Mouse (Mus musculus): ENCODE data around the gene Gm44502. TPM values are rescaled to one million over a fixed set of nuclear protein-coding genes. Genes with fewer than 3 reads are reported as not detected.

Gene Gm44502
- 0.23 and 0.29 TPM in 2 replicates for polyA plus RNA-seq (2012; rRNA removed)

GRCm38 (mm10) chr15:89429352-89430221, at the start of gene Gm44502, which contains the start of the genes C730034F03Rik and Chkb:
TSS of gene Gm44502 (minus strand) at chr15:89429696.
TSS of gene C730034F03Rik (plus strand) at chr15:89429589.
TSS of gene Chkb (minus strand) at chr15:89429908.

GRCm38 (mm10) chr15:89477091-89477491, 47.6 kb upstream of the Gm44502 start, which contains the start of gene Arsa:
TSS of gene Arsa (minus strand) at chr15:89477425.

GRCm38 (mm10) chr15:89453865-89454478, 24.5 kb upstream of the Gm44502 start, which contains the start of gene Mapk8ip2:
TSS of gene Mapk8ip2 (plus strand) at chr15:89453913.

GRCm38 (mm10) chr15:89425711-89426121, 3.8 kb downstream of the Gm44502 start, which contains the start of gene Cpt1b:
TSS of gene Cpt1b (minus strand) at chr15:89425863.

GRCm38 (mm10) chr15:89410118-89410517, 19.4 kb downstream of the Gm44502 start, which contains the start of gene Syce3:
TSS of gene Syce3 (minus strand) at chr15:89410503.

GRCm38 (mm10) chr15:89384617-89385016, 44.9 kb downstream of the Gm44502 start, which contains the start of gene Klhdc7b:
TSS of gene Klhdc7b (plus strand) at chr15:89384917.

GRCm38 (mm10) chr15:89378831-89379401, 50.6 kb downstream of the Gm44502 start, which contains the start of gene Odf3b:
TSS of gene Odf3b (minus strand) at chr15:89379282.

GRCm38 (mm10) chr15:89376957-89377356, 52.5 kb downstream of the Gm44502 start, which contains the start of gene Tymp:
TSS of gene Tymp (minus strand) at chr15:89377039.

GRCm38 (mm10) chr15:89373762-89374248, 55.7 kb downstream of the Gm44502 start, which contains the start of gene Sco2:
TSS of gene Sco2 (minus strand) at chr15:89373846.

Other genes with a start within 250 kb of the Gm44502 start
- gene Plxnb2, start 248.9 kb downstream of the Gm44502 start, polyA plus RNA-seq (2012; rRNA removed) = 23.7 and 25.5 TPM in 2 replicates
- gene Dennd6b, start 233.2 kb downstream of the Gm44502 start, polyA plus RNA-seq (2012; rRNA removed) = 3.8 and 4.2 TPM in 2 replicates
- gene Ppp6r2, start 218.1 kb downstream of the Gm44502 start, polyA plus RNA-seq (2012; rRNA removed) = 14.0 and 15.3 TPM in 2 replicates
- gene Sbf1, start 114.4 kb downstream of the Gm44502 start, polyA plus RNA-seq (2012; rRNA removed) = 27.9 and 28.3 TPM in 2 replicates
- gene Adm2, start 107.0 kb downstream of the Gm44502 start, polyA plus RNA-seq (2012; rRNA removed) = 1.8 and 2.0 TPM in 2 replicates
- 7.3 and 11.5 TPM in 2 replicates for gene Miox, start 95.3 kb downstream of the Gm44502 start, polyA plus RNA-seq (2012; rRNA removed)
- gene Lmf2, start 74.0 kb downstream of the Gm44502 start, polyA plus RNA-seq (2012; rRNA removed) = 11.6 and 12.4 TPM in 2 replicates
- gene Ncaph2, start 74.0 kb downstream of the Gm44502 start, polyA plus RNA-seq (2012; rRNA removed) = 65.4 and 75.6 TPM in 2 replicates
- gene Sco2, start 55.9 kb downstream of the Gm44502 start, polyA plus RNA-seq (2012; rRNA removed) = 9.4 and 11.0 TPM in 2 replicates
- gene Tymp, start 52.7 kb downstream of the Gm44502 start, polyA plus RNA-seq (2012; rRNA removed) = 0.68 and 0.70 TPM in 2 replicates
- 0.75 and 0.85 TPM in 2 replicates for gene Odf3b, start 50.4 kb downstream of the Gm44502 start, polyA plus RNA-seq (2012; rRNA removed)
- not detected in 2 replicates for gene Klhdc7b, start 44.8 kb downstream of the Gm44502 start, polyA plus RNA-seq (2012; rRNA removed)
- gene Syce3, start 19.2 kb downstream of the Gm44502 start, polyA plus RNA-seq (2012; rRNA removed) = not detected in 2 replicates
- gene Cpt1b, start 3.8 kb downstream of the Gm44502 start, polyA plus RNA-seq (2012; rRNA removed) = 1.6 and 2.0 TPM in 2 replicates
- 0.89 and 0.97 TPM in 2 replicates for gene C730034F03Rik, start 107 bp downstream of the Gm44502 start, polyA plus RNA-seq (2012; rRNA removed)
- gene Chkb, start 212 bp upstream of the Gm44502 start, polyA plus RNA-seq (2012; rRNA removed) = 17.1 and 19.3 TPM in 2 replicates
- 0.01 and 0.03 TPM in 2 replicates for gene Mapk8ip2, start 24.2 kb upstream of the Gm44502 start, polyA plus RNA-seq (2012; rRNA removed)
- 3.1 and 3.4 TPM in 2 replicates for gene Arsa, start 47.7 kb upstream of the Gm44502 start, polyA plus RNA-seq (2012; rRNA removed)
- gene Shank3, start 69.9 kb upstream of the Gm44502 start, polyA plus RNA-seq (2012; rRNA removed) = 1.8 and 2.0 TPM in 2 replicates
- gene Acr, start 138.6 kb upstream of the Gm44502 start, polyA plus RNA-seq (2012; rRNA removed) = 0.05 and 0.09 TPM in 2 replicates
- 5.7 and 6.2 TPM in 2 replicates for gene Rabl2, start 162.2 kb upstream of the Gm44502 start, polyA plus RNA-seq (2012; rRNA removed)

Measured in liver, embryonic 14 days (tissue).